Comparison of ENCODE assay signal across 27 mouse cellular contexts in genomic region chr11:109081957-109082356, GRCm38 (mm10).
"Had no signal": no experiment of that assay in that cellular context is flagged by ENCODE, and none has a peak within 500 bp of the region (broad histone marks: within the 10 kb centered on the region; RNA-seq: fewer than 3 reads in every experiment).

No protein-coding gene starts in this region.

- H3K4me2 ChIP-seq: embryonic facial prominence, embryonic 12.5 days; embryonic facial prominence, embryonic 13.5 days; embryonic facial prominence, embryonic 15.5 days; forebrain, embryonic 12.5 days; forebrain, embryonic 13.5 days; forebrain, embryonic 15.5 days had no signal

- H3K4me3 ChIP-seq: embryonic facial prominence, embryonic 10.5 days; embryonic facial prominence, embryonic 12.5 days; embryonic facial prominence, embryonic 13.5 days; embryonic facial prominence, embryonic 15.5 days; erythroblast, embryonic 14.5 days; forebrain, embryonic 10.5 days; forebrain, embryonic 12.5 days; forebrain, embryonic 13.5 days; forebrain, embryonic 15.5 days; gastrocnemius, adult 2 months; heart, adult 2 months had no signal

- ATAC-seq: forebrain, embryonic 13.5 days; forebrain, embryonic 14.5 days; forebrain, embryonic 15.5 days; forebrain, postnatal 0 days had no signal

- H3K4me1 ChIP-seq: forebrain, embryonic 12.5 days; forebrain, embryonic 13.5 days; forebrain, embryonic 15.5 days had no signal

- H3K9me3 ChIP-seq: embryonic facial prominence, embryonic 10.5 days; embryonic facial prominence, embryonic 12.5 days; embryonic facial prominence, embryonic 13.5 days; embryonic facial prominence, embryonic 15.5 days; forebrain, embryonic 10.5 days; forebrain, embryonic 12.5 days; forebrain, embryonic 13.5 days; forebrain, embryonic 15.5 days had no signal

- H3K27me3 ChIP-seq: embryonic facial prominence, embryonic 12.5 days; embryonic facial prominence, embryonic 13.5 days; embryonic facial prominence, embryonic 15.5 days; forebrain, embryonic 12.5 days; forebrain, embryonic 13.5 days; forebrain, embryonic 15.5 days had no signal

- H3K27ac ChIP-seq: embryonic facial prominence, embryonic 10.5 days; embryonic facial prominence, embryonic 12.5 days; embryonic facial prominence, embryonic 13.5 days; embryonic facial prominence, embryonic 15.5 days; forebrain, embryonic 10.5 days; forebrain, embryonic 12.5 days; forebrain, embryonic 13.5 days; forebrain, embryonic 15.5 days; gastrocnemius, adult 2 months; heart, adult 2 months had no signal

- H3K9ac ChIP-seq: embryonic facial prominence, embryonic 12.5 days; embryonic facial prominence, embryonic 13.5 days; embryonic facial prominence, embryonic 15.5 days; forebrain, embryonic 12.5 days; forebrain, embryonic 13.5 days; forebrain, embryonic 15.5 days; forebrain, postnatal 0 days had no signal

- H3K36me3 ChIP-seq: embryonic facial prominence, embryonic 10.5 days; embryonic facial prominence, embryonic 12.5 days; embryonic facial prominence, embryonic 13.5 days; embryonic facial prominence, embryonic 15.5 days; forebrain, embryonic 10.5 days; forebrain, embryonic 12.5 days; forebrain, embryonic 15.5 days had no signal

- DNase-seq: cerebellum, adult 18-20 months; cerebellum, adult 2 months; cerebellum, adult 8-10 months; cerebellum, adult 9-10 months; cerebellum, adult 9-11 months; cerebellum, postnatal 10 days; cerebellum, postnatal 14 days; cerebellum, postnatal 25 days; cerebellum, postnatal 36 days; forebrain, postnatal 0 days; gastrocnemius, adult 2 months; gastrocnemius, postnatal 10 days; gastrocnemius, postnatal 25 days; gastrocnemius, postnatal 36 days; heart, adult 11 months; heart, adult 18-20 months; heart, adult 2 months had no signal
